Mouse (Mus musculus) C2C12 (cell line): ENCODE data around the gene Zdhhc20.

Experiments used
- CEBPB ChIP-seq: IDR thresholded peaks from one replicate; pipeline ENCODE4 v1.6.1; 2011; ENCODE audit warnings: low read depth, mild to moderate bottlenecking, control low read depth, moderate library complexity
- CTCF ChIP-seq: IDR thresholded peaks from one replicate; pipeline ENCODE4 v1.5.1; 2011; ENCODE audit not compliant: control insufficient read depth, insufficient read depth, insufficient read length

- TF ChIP-seq CTCF (no peak), CEBPB (no peak)
Measured at GRCm38 (mm10) chr14:57844535-57844934, 45.5 kb downstream of the Zdhhc20 start.
